Mouse (Mus musculus) brain, embryonic 14.5 days (tissue): ENCODE results near the gene Tmem82.

ENCODE experiments used
- CTCF ChIP-seq: fragments of 200-500 bp; IDR thresholded peaks from 2 replicates; pipeline ENCODE4 v1.5.1; 2012; ENCODE audit warnings: inconsistent platforms, mild to moderate bottlenecking, moderate library complexity, borderline replicate concordance; ENCODE audit not compliant: insufficient read depth, insufficient read length; ENCODE audit errors: extremely low read depth
- POLR2A ChIP-seq: fragments of 200-500 bp; IDR thresholded peaks from 2 replicates; pipeline ENCODE4 v1.6.1; 2012; ENCODE audit warnings: mild to moderate bottlenecking, inconsistent platforms, borderline replicate concordance; ENCODE audit not compliant: poor library complexity, insufficient read depth, insufficient read length, severe bottlenecking; ENCODE audit errors: extremely low read depth

- TF ChIP-seq CTCF, result no peak
- TF ChIP-seq POLR2A, result no peak
Observed at GRCm38 (mm10) chr4:141595138-141595537, 23.3 kb downstream of the Tmem82 start.
